Comparison of ENCODE assay signal across 22 mouse cellular contexts in genomic region chr14:122730921-122731551, GRCm38 (mm10).
A peak's percentile ranks its signal among the peaks of the same experiment; 100 is the strongest.
DNase-seq lines count a peak whose midpoint lies in the region; ATAC-seq and TF ChIP-seq lines count a peak whose summit lies in the region.
"Had no signal": no experiment of that assay in that cellular context is flagged by ENCODE, and none has a peak within 500 bp of the region (broad histone marks: within the 10 kb centered on the region; RNA-seq: fewer than 3 reads in every experiment).

No protein-coding gene starts in this region.

- no peaks in the 10 kb centered on the region for H3K9me3 ChIP-seq in midbrain, embryonic 11.5 days (ENCODE audit: control insufficient read depth, low read length)
- no peaks in the 10 kb centered on the region for H3K9me3 ChIP-seq in midbrain, embryonic 13.5 days
- no peaks in the 10 kb centered on the region for H3K9me3 ChIP-seq in limb, embryonic 14.5 days (ENCODE audit: control insufficient read depth, low read length)
- H3K9me3 ChIP-seq in hindbrain, embryonic 12.5 days (replicated peaks): no peaks in the 10 kb centered on the region
- H3K9me3 ChIP-seq: forebrain, embryonic 12.5 days; heart, embryonic 13.5 days; hindbrain, embryonic 13.5 days had no signal

- no peak for ATAC-seq in midbrain, embryonic 11.5 days (ENCODE audit: low FRiP score)
- no peak for ATAC-seq in midbrain, embryonic 13.5 days
- ATAC-seq in limb, embryonic 14.5 days (ENCODE audit: low FRiP score, low read depth): peak; percentile 55
- no peak for ATAC-seq in hindbrain, embryonic 12.5 days (ENCODE audit: low FRiP score)
- ATAC-seq: activated CD4-positive, CD25-positive, alpha-beta regulatory T cell, adult 4 months; forebrain, embryonic 16.5 days; hindbrain, postnatal 0 days had no signal

- H3K27me3 ChIP-seq in midbrain, embryonic 11.5 days (ENCODE audit: control insufficient read depth, insufficient read depth, low read length): no peaks in the 10 kb centered on the region
- no peaks in the 10 kb centered on the region for H3K27me3 ChIP-seq in midbrain, embryonic 13.5 days
- H3K27me3 ChIP-seq in limb, embryonic 14.5 days (ENCODE audit: control insufficient read depth, insufficient read depth, low read length): no peaks in the 10 kb centered on the region
- H3K27me3 ChIP-seq in hindbrain, embryonic 12.5 days: no peaks in the 10 kb centered on the region
- H3K27me3 ChIP-seq: CH12.LX; forebrain, embryonic 12.5 days; heart, embryonic 13.5 days; hindbrain, embryonic 13.5 days had no signal

- no peak overlapping the region for H3K4me3 ChIP-seq in midbrain, embryonic 11.5 days (ENCODE audit: low read depth, low read length)
- H3K4me3 ChIP-seq in midbrain, embryonic 13.5 days (replicated peaks): no peak overlapping the region
- H3K4me3 ChIP-seq in limb, embryonic 14.5 days (replicated peaks; ENCODE audit: low read length): no peak overlapping the region
- no peak overlapping the region for H3K4me3 ChIP-seq in hindbrain, embryonic 12.5 days
- H3K4me3 ChIP-seq: forebrain, embryonic 12.5 days; heart, embryonic 13.5 days; hindbrain, embryonic 13.5 days had no signal

- no peak overlapping the region for H3K9ac ChIP-seq in midbrain, embryonic 11.5 days (ENCODE audit: low read length)
- no peak overlapping the region for H3K9ac ChIP-seq in midbrain, embryonic 13.5 days (replicated peaks)
- H3K9ac ChIP-seq in limb, embryonic 14.5 days (ENCODE audit: low read depth, low read length, severe bottlenecking): no peak overlapping the region
- H3K9ac ChIP-seq in hindbrain, embryonic 12.5 days: no peak overlapping the region
- H3K9ac ChIP-seq: forebrain, embryonic 12.5 days; heart, embryonic 13.5 days; hindbrain, embryonic 13.5 days had no signal

- H3K27ac ChIP-seq in midbrain, embryonic 11.5 days (ENCODE audit: low read depth, low read length): no peak overlapping the region
- H3K27ac ChIP-seq in midbrain, embryonic 13.5 days: no peak overlapping the region
- no peak overlapping the region for H3K27ac ChIP-seq in limb, embryonic 14.5 days (replicated peaks; ENCODE audit: low read depth, low read length)
- H3K27ac ChIP-seq in hindbrain, embryonic 12.5 days: no peak overlapping the region
- H3K27ac ChIP-seq: forebrain, embryonic 12.5 days; heart, embryonic 13.5 days; hindbrain, embryonic 13.5 days; hindbrain, postnatal 0 days had no signal

- WGBS in midbrain, embryonic 11.5 days: 83% methylated on average over 4 of the region's 4 CpGs
- 86% methylated on average over 4 of the region's 4 CpGs for WGBS in midbrain, embryonic 13.5 days
- WGBS in limb, embryonic 14.5 days: 38% methylated on average over 4 of the region's 4 CpGs
- 74% methylated on average over 4 of the region's 4 CpGs for WGBS in hindbrain, embryonic 12.5 days

- H3K4me1 ChIP-seq in midbrain, embryonic 11.5 days (ENCODE audit: control insufficient read depth, insufficient read depth, low read length): no peaks in the 10 kb centered on the region
- peaks cover 6% of the 10 kb centered on the region; the same call in 1 of the 2 replicates for H3K4me1 ChIP-seq in midbrain, embryonic 13.5 days (replicated peaks)
- no peaks in the 10 kb centered on the region for H3K4me1 ChIP-seq in limb, embryonic 14.5 days (ENCODE audit: control insufficient read depth, insufficient read depth, low read length)
- H3K4me1 ChIP-seq in hindbrain, embryonic 12.5 days: peaks cover 6% of the 10 kb centered on the region
- H3K4me1 ChIP-seq: heart, embryonic 13.5 days had no signal

- peak; percentile 68 for DNase-seq in heart, adult 11 months
- DNase-seq in heart, postnatal 4 days: no peak
- peak; percentile 59 for DNase-seq in midbrain, embryonic 11.5 days (ENCODE audit: low spot score, missing footprints)
- DNase-seq in embryo, embryonic 11 days: peak; percentile 43
- no peak for DNase-seq in limb, embryonic 14.5 days (ENCODE audit: low spot score)
- no peak for DNase-seq in MN1 (ENCODE audit: low spot score)
- DNase-seq: adrenal gland, postnatal 14 days; cerebellum, adult 18-20 months; cerebellum, adult 9-11 months; cerebellum, postnatal 36 days; gastrocnemius, postnatal 25 days; heart, postnatal 36 days; kidney, adult 11 months had no signal

- H3K4me2 ChIP-seq in midbrain, embryonic 11.5 days: no peak overlapping the region
- no peak overlapping the region for H3K4me2 ChIP-seq in midbrain, embryonic 13.5 days (replicated peaks)
- no peak overlapping the region for H3K4me2 ChIP-seq in limb, embryonic 14.5 days (replicated peaks; ENCODE audit: low read depth, low read length, severe bottlenecking)
- no peak overlapping the region for H3K4me2 ChIP-seq in hindbrain, embryonic 12.5 days (replicated peaks)
- H3K4me2 ChIP-seq: forebrain, embryonic 12.5 days; heart, embryonic 13.5 days; hindbrain, embryonic 13.5 days had no signal

- no peak for TF ChIP-seq POLR2A in limb, embryonic 14.5 days (IDR thresholded peaks at IDR 0.05; ENCODE audit: borderline replicate concordance, extremely low read depth, insufficient read depth, insufficient read length)

- no peaks in the 10 kb centered on the region for H3K36me3 ChIP-seq in midbrain, embryonic 11.5 days (ENCODE audit: control insufficient read depth, insufficient read depth, low read length)
- no peaks in the 10 kb centered on the region for H3K36me3 ChIP-seq in midbrain, embryonic 13.5 days
- H3K36me3 ChIP-seq in limb, embryonic 14.5 days (ENCODE audit: control insufficient read depth, insufficient read depth, low read length): no peaks in the 10 kb centered on the region
- H3K36me3 ChIP-seq in hindbrain, embryonic 12.5 days: no peaks in the 10 kb centered on the region
- H3K36me3 ChIP-seq: forebrain, embryonic 12.5 days; heart, embryonic 13.5 days; hindbrain, embryonic 13.5 days had no signal

Comparison
In these comparisons a context has a peak if more than half of its experiments do, and no peak if none do; other contexts are left out.
1. DNase-seq: peak in heart, adult 11 months (single experiment), midbrain, embryonic 11.5 days (single experiment) and embryo, embryonic 11 days (single experiment); none in heart, postnatal 4 days (single experiment), limb, embryonic 14.5 days (single experiment) and MN1 (single experiment).